Mouse (Mus musculus): Measurements from ENCODE around the gene Ptprn2. TPM values are rescaled to one million over a fixed set of nuclear protein-coding genes. Genes with fewer than 3 reads are reported as not detected.

The Ptprn2 gene
- polyA plus RNA-seq, 1 experiment from 2014 or later, result 3.5 TPM

GRCm38 (mm10) chr12:117304751-117305624 lies 819.5 kb downstream of the Ptprn2 start:
- Histone ChIP-seq H3K4me2 (ENCODE audit: low read depth, low read length) (no peak overlapping the region), H3K9ac (ENCODE audit: low read length) (no peak overlapping the region), H3K9me3 (replicated peaks; ENCODE audit: control insufficient read depth, low read length) (no peaks in the 10 kb centered on the region), H3K36me3 (ENCODE audit: control insufficient read depth, insufficient read depth, low read length) (no peaks in the 10 kb centered on the region), H3K4me1 (ENCODE audit: control insufficient read depth, insufficient read depth, low read length) (no peaks in the 10 kb centered on the region), H3K4me3 (replicated peaks; ENCODE audit: low read length) (no peak overlapping the region), H3K27ac (ENCODE audit: low read length) (no peak overlapping the region), H3K27me3 (ENCODE audit: control insufficient read depth, insufficient read depth, low read length) (no peaks in the 10 kb centered on the region)
- 79% methylated on average over 17 of the region's 17 CpGs for WGBS
- ATAC-seq (ENCODE audit: insufficient read depth, low FRiP score), result no peak

GRCm38 (mm10) chr12:117305625-117306105 lies 820.1 kb downstream of the Ptprn2 start:
- H3K4me2 ChIP-seq (ENCODE audit: low read depth, low read length), result no peak overlapping the region
- no peak overlapping the region for H3K27ac ChIP-seq (ENCODE audit: low read length)
- H3K36me3 ChIP-seq (ENCODE audit: control insufficient read depth, insufficient read depth, low read length), result no peaks in the 10 kb centered on the region
- H3K4me3 ChIP-seq (replicated peaks; ENCODE audit: low read length), result no peak overlapping the region
- H3K9ac ChIP-seq (ENCODE audit: low read length), result no peak overlapping the region
- H3K4me1 ChIP-seq (ENCODE audit: control insufficient read depth, insufficient read depth, low read length), result no peaks in the 10 kb centered on the region
- no peak for ATAC-seq (ENCODE audit: insufficient read depth, low FRiP score)
- no peaks in the 10 kb centered on the region for H3K27me3 ChIP-seq (ENCODE audit: control insufficient read depth, insufficient read depth, low read length)
- WGBS, result 78% methylated on average over 5 of the region's 5 CpGs
- H3K9me3 ChIP-seq (replicated peaks; ENCODE audit: control insufficient read depth, low read length), result no peaks in the 10 kb centered on the region

GRCm38 (mm10) chr12:117312079-117312478 lies 826.6 kb downstream of the Ptprn2 start:
- ATAC-seq (ENCODE audit: insufficient read depth, low FRiP score), result no peak
- Histone ChIP-seq H3K9ac (ENCODE audit: low read length) (no peak overlapping the region), H3K27ac (ENCODE audit: low read length) (no peak overlapping the region), H3K36me3 (ENCODE audit: control insufficient read depth, insufficient read depth, low read length) (no peaks in the 10 kb centered on the region), H3K9me3 (replicated peaks; ENCODE audit: control insufficient read depth, low read length) (0 out of 2 replicates have a peak, but pooled peaks cover 1% of the 10 kb centered on the region), H3K27me3 (ENCODE audit: control insufficient read depth, insufficient read depth, low read length) (no peaks in the 10 kb centered on the region), H3K4me1 (ENCODE audit: control insufficient read depth, insufficient read depth, low read length) (no peaks in the 10 kb centered on the region), H3K4me2 (ENCODE audit: low read depth, low read length) (no peak overlapping the region), H3K4me3 (replicated peaks; ENCODE audit: low read length) (no peak overlapping the region)
- WGBS, result 70% methylated on average over 6 of the region's 6 CpGs

- WGBS, result 83% methylated on average over 2 of the region's 2 CpGs
- ATAC-seq (ENCODE audit: insufficient read depth, low FRiP score), result no peak
- peaks cover 7% of the 10 kb centered on the region; the same call in 1 of the 2 replicates for H3K9me3 ChIP-seq (replicated peaks; ENCODE audit: control insufficient read depth, low read length)
Observed at GRCm38 (mm10) chr12:117314987-117315386, 829.5 kb downstream of the Ptprn2 start.

GRCm38 (mm10) chr12:117315661-117316060 lies 830.1 kb downstream of the Ptprn2 start:
- ATAC-seq (ENCODE audit: insufficient read depth, low FRiP score), result no peak
- 83% methylated on average over 3 of the region's 3 CpGs for WGBS
- H3K9ac ChIP-seq (ENCODE audit: low read length), result no peak overlapping the region

More at GRCm38 (mm10) chr12:117314987-117315386, 829.5 kb downstream of the Ptprn2 start:
- Histone ChIP-seq H3K36me3 (ENCODE audit: control insufficient read depth, insufficient read depth, low read length) (no peaks in the 10 kb centered on the region), H3K4me2 (ENCODE audit: low read depth, low read length) (no peak overlapping the region), H3K4me1 (ENCODE audit: control insufficient read depth, insufficient read depth, low read length) (no peaks in the 10 kb centered on the region), H3K27ac (ENCODE audit: low read length) (no peak overlapping the region), H3K27me3 (ENCODE audit: control insufficient read depth, insufficient read depth, low read length) (no peaks in the 10 kb centered on the region), H3K4me3 (replicated peaks; ENCODE audit: low read length) (no peak overlapping the region), H3K9ac (ENCODE audit: low read length) (no peak overlapping the region)

GRCm38 (mm10) chr12:117318229-117318628 lies 832.7 kb downstream of the Ptprn2 start:
- Histone ChIP-seq H3K9ac (ENCODE audit: low read length) (no peak overlapping the region), H3K36me3 (ENCODE audit: control insufficient read depth, insufficient read depth, low read length) (no peaks in the 10 kb centered on the region), H3K4me3 (replicated peaks; ENCODE audit: low read length) (no peak overlapping the region), H3K27ac (ENCODE audit: low read length) (no peak overlapping the region), H3K9me3 (replicated peaks; ENCODE audit: control insufficient read depth, low read length) (peaks cover 7% of the 10 kb centered on the region; the same call in 1 of the 2 replicates), H3K4me1 (ENCODE audit: control insufficient read depth, insufficient read depth, low read length) (no peaks in the 10 kb centered on the region), H3K4me2 (ENCODE audit: low read depth, low read length) (no peak overlapping the region), H3K27me3 (ENCODE audit: control insufficient read depth, insufficient read depth, low read length) (no peaks in the 10 kb centered on the region)
- WGBS, result 82% methylated on average over 3 of the region's 3 CpGs
- no peak for ATAC-seq (ENCODE audit: insufficient read depth, low FRiP score)

More at GRCm38 (mm10) chr12:117315661-117316060, 830.1 kb downstream of the Ptprn2 start:
- no peaks in the 10 kb centered on the region for H3K4me1 ChIP-seq (ENCODE audit: control insufficient read depth, insufficient read depth, low read length)
- H3K9me3 ChIP-seq (replicated peaks; ENCODE audit: control insufficient read depth, low read length), result peaks cover 7% of the 10 kb centered on the region; the same call in 1 of the 2 replicates
- H3K36me3 ChIP-seq (ENCODE audit: control insufficient read depth, insufficient read depth, low read length), result no peaks in the 10 kb centered on the region
- H3K4me3 ChIP-seq (replicated peaks; ENCODE audit: low read length), result no peak overlapping the region
- no peak overlapping the region for H3K4me2 ChIP-seq (ENCODE audit: low read depth, low read length)
- no peak overlapping the region for H3K27ac ChIP-seq (ENCODE audit: low read length)
- no peaks in the 10 kb centered on the region for H3K27me3 ChIP-seq (ENCODE audit: control insufficient read depth, insufficient read depth, low read length)

- ATAC-seq (ENCODE audit: insufficient read depth, low FRiP score), result no peak
- no peak overlapping the region for H3K27ac ChIP-seq (ENCODE audit: low read length)
- H3K4me3 ChIP-seq (replicated peaks; ENCODE audit: low read length), result no peak overlapping the region
- 78% methylated on average over 2 of the region's 3 CpGs for WGBS
- no peak overlapping the region for H3K4me2 ChIP-seq (ENCODE audit: low read depth, low read length)
- no peaks in the 10 kb centered on the region for H3K36me3 ChIP-seq (ENCODE audit: control insufficient read depth, insufficient read depth, low read length)
- H3K9ac ChIP-seq (ENCODE audit: low read length), result no peak overlapping the region
- H3K4me1 ChIP-seq (ENCODE audit: control insufficient read depth, insufficient read depth, low read length), result no peaks in the 10 kb centered on the region
- no peaks in the 10 kb centered on the region for H3K27me3 ChIP-seq (ENCODE audit: control insufficient read depth, insufficient read depth, low read length)
- no peaks in the 10 kb centered on the region for H3K9me3 ChIP-seq (replicated peaks; ENCODE audit: control insufficient read depth, low read length)
Observed at GRCm38 (mm10) chr12:117323017-117323416, 837.5 kb downstream of the Ptprn2 start.

MicroRNA genes within 50 kb of the gene (microRNA counts, 519-probe panel; counts per million panel counts)
- 2,001 counts per million, percentile 39 among the panel's probes with 10 or more counts for microRNA mmu-miR-153

Small RNA genes lying within 50 kb of the gene (microRNA-seq; reads per million reads assigned to microRNA genes)
- 35.6 reads per million, percentile 44 among the genes with 10 or more reads in this experiment for gene Mir153

Other genes with a start within 250 kb of the Ptprn2 start
- gene Wdr60, start 222.7 kb upstream of the Ptprn2 start, polyA plus RNA-seq (2015; fragmentation: Nextera tagmentation; extraction: Ambion mirVana), result 18.6 and 19.0 TPM in 2 replicates
- gene Gm11027, start 210.3 kb upstream of the Ptprn2 start, polyA plus RNA-seq (2015; fragmentation: Nextera tagmentation; extraction: Ambion mirVana), result not detected in 2 replicates
- 25.6 and 28.7 TPM in 2 replicates for gene Esyt2, start 204.5 kb upstream of the Ptprn2 start, polyA plus RNA-seq (2015; fragmentation: Nextera tagmentation; extraction: Ambion mirVana)
- 35.2 and 38.7 TPM in 2 replicates for gene Ncapg2, start 80.3 kb upstream of the Ptprn2 start, polyA plus RNA-seq (2015; fragmentation: Nextera tagmentation; extraction: Ambion mirVana)